Mouse (Mus musculus) adrenal gland, postnatal 14 days (tissue): ENCODE measurements around the gene Gzmg. TPM values are rescaled to one million over a fixed set of nuclear protein-coding genes. Genes with fewer than 3 reads are reported as not detected.
"Not testable (repeated sequence)": the region's sequence is repeated elsewhere in the genome, so short reads cannot be mapped to it uniquely, and the experiment has no call there.

ENCODE experiments used
- DNase-seq: peaks from one replicate; pipeline ENCODE4 v3.0.0; 2021; ENCODE audit warnings: mixed read lengths
- long read RNA-seq, 2 experiments: library from polyadenylated mRNA; stranded (forward); transcript quantifications; one replicate each; pipeline ENCODE4 v2.0.0; 2021
- total RNA-seq: library from RNA; stranded (reverse); gene quantifications from 2 replicates; pipeline ENCODE4 v1.2.3, GENCODE M21; 2021

Gene Gzmg
- total RNA-seq, result not detected in 2 replicates
- long read RNA-seq, experiment 1, result 0 reads
- long read RNA-seq, experiment 2, result 0 reads

DNA sequence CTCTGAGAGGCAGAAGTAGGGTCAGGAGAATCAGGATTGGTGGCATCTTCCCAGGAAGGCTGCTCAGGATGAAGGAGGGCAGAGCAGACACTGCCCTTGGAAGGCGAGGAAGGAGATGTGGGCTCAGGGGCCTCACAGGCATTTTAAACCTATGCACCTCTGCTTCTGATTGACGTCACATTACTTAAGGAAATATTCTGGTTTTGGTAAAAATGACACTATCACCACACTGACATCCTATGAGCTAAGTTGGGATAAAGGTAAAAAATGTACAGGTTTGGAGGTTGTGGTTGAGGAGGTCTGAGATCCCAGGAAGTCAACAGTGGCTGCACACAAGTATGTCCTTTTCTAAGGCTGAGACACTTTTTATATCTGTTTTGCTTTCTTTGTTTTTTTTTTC is at the start of gene Gzmg:
Gene Gzmg (minus strand): TSS at position 101 of the 400 bp plus-strand sequence.
- DNase-seq, result not testable (repeated sequence)

GRCm38 (mm10) chr14:56205613-56206012 is 46.2 kb upstream of the Gzmg start:
- no peak for DNase-seq

- DNase-seq, result peak; percentile 53
These were observed 45.6 kb upstream of the Gzmg start for GRCm38 (mm10) chr14:56205021-56205420.

GRCm38 (mm10) chr14:56203975-56204374 is 44.6 kb upstream of the Gzmg start:
- DNase-seq, result peak; percentile 81

DNA sequence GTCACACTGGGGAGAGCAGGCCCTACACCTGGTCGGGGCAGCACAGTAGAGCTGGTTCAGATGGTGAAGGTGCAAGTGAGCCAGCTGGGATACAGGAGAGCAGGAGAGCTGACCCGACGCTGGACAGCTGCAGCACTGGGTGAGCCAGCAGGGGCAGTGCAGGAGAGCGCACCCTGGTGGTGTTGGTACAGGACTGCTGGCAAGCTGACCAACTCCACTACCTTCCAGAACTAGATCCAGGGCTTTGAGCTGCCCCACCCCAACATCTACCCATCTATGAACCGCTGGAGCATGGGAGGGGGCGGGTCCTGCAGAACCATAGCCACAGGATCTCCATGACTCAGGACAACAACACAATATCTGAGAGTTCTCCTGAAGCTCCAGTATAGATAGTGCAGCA is 27.6 kb upstream of the Gzmg start:
- peak; percentile 32 for DNase-seq

- no peak for DNase-seq
These were observed 27.1 kb upstream of the Gzmg start for GRCm38 (mm10) chr14:56186521-56186920.

- DNase-seq, result peak; percentile 71
These were observed 18.3 kb upstream of the Gzmg start for GRCm38 (mm10) chr14:56177651-56178050.

DNA sequence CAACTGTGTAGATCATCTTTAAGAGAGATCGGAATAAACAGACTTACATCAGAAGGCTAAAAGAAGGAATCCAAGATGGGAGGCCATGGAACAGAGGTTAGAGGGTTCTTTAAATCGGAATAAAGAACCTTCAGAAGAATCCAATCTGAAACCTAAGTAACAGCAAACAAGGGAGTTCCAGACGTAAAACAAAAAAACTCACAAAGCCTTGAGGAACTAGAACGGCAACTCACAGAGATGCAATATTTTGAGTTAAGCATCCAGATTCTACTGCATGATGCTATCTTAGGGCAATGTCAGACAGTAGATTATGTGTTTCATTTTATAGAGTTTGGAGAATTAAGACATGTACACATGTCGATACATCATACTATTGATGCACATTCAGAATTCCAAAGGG is 15.1 kb upstream of the Gzmg start, which contains the start of gene Gzmn:
Gene Gzmn (minus strand): TSS at position 101 of the 400 bp plus-strand sequence.
- DNase-seq, result no peak

DNA sequence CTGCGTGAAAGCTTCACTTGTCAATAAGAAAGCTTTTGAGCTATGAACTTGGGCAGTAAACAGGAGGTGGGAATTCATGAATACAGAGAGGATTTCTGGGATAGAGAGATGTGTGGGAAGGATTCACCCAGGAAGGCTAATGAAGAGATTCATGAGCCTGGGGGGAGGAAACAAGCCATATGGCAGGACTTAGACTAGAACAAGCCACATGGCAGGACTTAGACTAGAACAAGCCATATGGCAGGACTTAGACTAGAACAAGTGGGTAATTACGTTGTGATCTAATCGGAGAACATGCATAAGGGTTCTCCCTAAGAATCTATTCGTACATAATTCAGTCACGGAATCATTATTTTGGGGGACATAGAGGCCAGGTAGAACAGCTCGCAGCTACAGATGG is 14.0 kb upstream of the Gzmg start:
- DNase-seq, result no peak

DNA sequence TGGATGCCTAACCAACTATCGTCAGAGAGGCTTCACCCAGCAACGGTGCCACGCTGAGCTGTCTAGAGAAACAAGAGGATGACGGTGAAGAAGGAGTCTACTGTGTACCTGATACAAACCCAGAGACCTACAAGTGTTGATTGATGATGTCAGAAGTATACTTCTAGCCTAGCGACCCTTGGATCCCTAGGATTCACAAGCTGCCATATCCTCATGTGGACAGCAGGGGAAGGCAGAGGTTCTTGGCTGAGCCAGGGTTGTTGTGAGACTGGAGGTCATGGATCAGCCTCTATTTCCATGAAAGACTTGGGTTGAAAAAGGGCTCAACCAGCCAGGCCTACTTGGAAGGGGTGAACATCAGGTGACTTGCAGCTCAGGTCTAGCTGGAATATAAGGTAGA is 13.4 kb upstream of the Gzmg start:
- no peak for DNase-seq

DNA sequence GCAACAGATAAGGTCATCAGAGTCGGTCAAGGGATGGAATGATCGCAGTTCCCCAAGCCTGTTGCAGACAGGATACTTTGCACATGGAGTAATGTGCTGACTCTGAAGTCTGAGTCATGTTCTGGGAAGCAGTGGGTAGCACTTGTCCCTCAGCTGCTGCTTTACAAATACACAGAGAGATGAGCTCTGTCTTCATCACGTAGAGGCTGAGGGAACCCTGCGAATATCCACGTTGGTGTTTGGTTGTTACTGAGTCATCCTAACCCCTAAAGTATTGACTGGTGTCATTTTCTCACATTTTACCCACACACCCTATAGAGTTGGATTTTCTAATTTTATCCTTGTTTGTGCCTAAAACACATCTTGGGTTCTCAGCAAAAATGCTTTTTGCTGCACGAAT is 8.6 kb upstream of the Gzmg start:
- no peak for DNase-seq

GRCm38 (mm10) chr14:56162109-56162508 is 2.7 kb upstream of the Gzmg start:
- no peak for DNase-seq

GRCm38 (mm10) chr14:56155340-56155739 is 4.0 kb downstream of the Gzmg start:
- DNase-seq, result no peak

DNA sequence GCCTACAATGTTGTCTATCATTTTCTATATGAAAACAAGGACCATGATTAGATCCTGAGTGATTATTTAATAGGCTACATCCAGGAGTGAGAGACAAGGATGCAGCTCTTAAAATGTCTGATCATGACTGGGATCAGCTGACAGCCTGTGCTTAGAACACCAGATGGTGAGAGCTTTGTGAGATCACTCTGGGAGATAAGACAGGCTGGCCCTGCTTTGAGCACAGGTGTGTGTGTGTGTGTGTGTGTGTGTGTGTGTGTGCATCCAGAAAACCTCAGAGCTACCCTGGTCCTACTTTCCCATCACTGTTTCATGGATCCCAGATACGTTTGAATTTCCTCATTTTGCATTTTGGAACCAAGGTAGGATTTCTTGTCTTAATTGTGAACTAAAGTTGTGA is 25.7 kb downstream of the Gzmg start:
- DNase-seq, result not testable (repeated sequence)

DNA sequence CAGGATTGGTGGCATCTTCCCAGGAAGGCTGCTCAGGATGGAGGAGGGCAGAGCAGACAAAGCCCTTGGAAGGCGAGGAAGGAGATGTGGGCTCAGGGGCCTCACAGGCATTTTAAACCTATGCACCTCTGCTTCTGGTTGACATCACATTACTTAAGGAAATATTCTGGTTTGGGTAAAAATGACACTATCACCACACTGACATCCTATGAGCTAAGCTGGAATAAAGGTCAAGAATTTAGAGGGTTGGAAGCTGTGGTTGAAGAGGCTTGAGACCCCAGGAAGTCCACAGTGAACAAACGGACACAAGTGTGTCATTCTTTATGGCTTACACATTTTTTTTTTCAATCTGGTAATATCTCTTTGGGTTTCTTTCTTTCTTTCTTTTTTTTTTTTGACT is 26.9 kb downstream of the Gzmg start, which contains the start of gene Gzmd:
Gene Gzmd (minus strand): TSS at position 101 of the 400 bp plus-strand sequence.
- not testable (repeated sequence) for DNase-seq

DNA sequence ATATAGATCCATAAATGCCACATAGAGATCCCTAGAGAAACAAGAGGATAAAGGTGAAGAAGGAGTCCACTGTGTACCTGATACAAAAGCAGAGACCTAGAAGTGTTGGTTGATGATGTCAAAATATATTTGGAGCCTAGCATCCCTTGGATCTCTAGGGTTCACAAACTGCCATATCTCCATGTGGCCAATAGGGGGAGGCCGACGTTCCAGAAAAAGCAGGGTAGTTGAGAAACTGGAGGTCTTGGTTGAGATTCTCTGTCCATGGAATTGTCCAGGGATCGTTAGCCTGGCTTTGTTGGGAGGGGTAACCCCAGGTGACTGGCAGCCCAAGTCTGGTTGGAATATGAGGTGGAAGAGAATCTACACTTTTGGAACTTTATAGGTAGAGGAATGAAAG is 31.0 kb downstream of the Gzmg start:
- DNase-seq, result peak; percentile 14

GRCm38 (mm10) chr14:56123516-56123915 is 35.9 kb downstream of the Gzmg start:
- DNase-seq, result peak; percentile 15

GRCm38 (mm10) chr14:56120525-56120924 is 38.9 kb downstream of the Gzmg start, which contains the start of gene Gzme:
Gzme (minus strand) TSS chr14:56120625.
- DNase-seq, result no peak

DNA sequence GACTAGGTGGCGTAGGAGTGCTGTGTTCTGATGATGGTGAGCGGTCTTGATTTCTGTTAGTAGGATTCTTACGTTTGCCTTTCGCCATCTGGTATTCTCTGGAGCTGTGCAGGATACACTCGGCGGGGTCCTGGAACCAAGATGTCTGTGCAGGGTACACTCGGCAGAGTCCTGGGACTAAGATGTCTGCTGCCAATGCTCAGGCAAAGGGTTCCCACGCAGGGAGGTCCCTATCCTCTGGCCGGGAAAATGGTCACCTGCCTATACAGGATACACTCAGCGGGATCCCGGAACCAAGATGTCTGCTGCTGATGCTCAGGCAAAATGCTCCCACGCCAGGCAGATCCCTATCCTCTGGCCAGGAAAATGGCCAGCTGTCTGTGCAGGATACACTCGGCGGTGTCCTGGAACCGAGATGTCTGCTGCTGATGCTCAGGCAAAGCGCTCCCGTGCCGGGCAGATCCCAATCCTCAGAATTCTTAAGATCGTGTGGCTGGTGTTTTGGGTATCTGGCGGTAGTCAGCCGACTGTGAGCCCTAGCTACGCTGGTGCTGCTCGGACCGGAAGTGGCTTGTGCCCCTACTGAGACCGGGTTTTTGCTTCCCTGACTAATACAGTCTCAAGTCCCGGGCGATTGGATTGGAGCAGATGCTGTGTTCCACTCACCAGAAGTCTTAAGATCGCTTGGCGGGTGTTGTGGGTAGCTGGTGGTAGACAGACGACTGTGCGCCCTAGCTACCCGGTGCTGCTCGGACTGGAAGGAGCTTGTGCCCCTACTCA is 43.7 kb downstream of the Gzmg start:
- DNase-seq, result not testable (repeated sequence)

Other genes starting within 250 kb of the Gzmg start
- 4.3 and 5.9 TPM in 2 replicates for gene Cma1, start 214.9 kb downstream of the Gzmg start, total RNA-seq
- 0.70 TPM in 1 of 2 replicates, not detected in the other for gene Cma2, start 208.6 kb downstream of the Gzmg start, total RNA-seq
- not detected in 2 replicates for gene Mcpt1, start 141.6 kb downstream of the Gzmg start, total RNA-seq
- gene Mcpt9, start 129.1 kb downstream of the Gzmg start, total RNA-seq, result not detected in 2 replicates
- gene Mcpt2, start 117.5 kb downstream of the Gzmg start, total RNA-seq, result not detected in 2 replicates
- gene Mcpt4, start 97.3 kb downstream of the Gzmg start, total RNA-seq, result 2.7 and 3.3 TPM in 2 replicates
- gene Mcpt8, start 74.3 kb downstream of the Gzmg start, total RNA-seq, result 0.70 TPM in 1 of 2 replicates, not detected in the other
- gene Ctsg, start 57.0 kb downstream of the Gzmg start, total RNA-seq, result 0.64 TPM in 1 of 2 replicates, not detected in the other
- not detected in 2 replicates for gene Gzme, start 39.0 kb downstream of the Gzmg start, total RNA-seq
- not detected in 2 replicates for gene Gzmd, start 27.0 kb downstream of the Gzmg start, total RNA-seq
- not detected in 2 replicates for gene Gzmn, start 15.0 kb upstream of the Gzmg start, total RNA-seq
- gene Gzmf, start 51.8 kb upstream of the Gzmg start, total RNA-seq, result not detected in 2 replicates
- gene Gzmc, start 75.1 kb upstream of the Gzmg start, total RNA-seq, result not detected in 2 replicates
- gene Gzmb, start 102.7 kb upstream of the Gzmg start, total RNA-seq, result 0.22 TPM in 1 of 2 replicates, not detected in the other
- 0.07 TPM in 1 of 2 replicates, not detected in the other for gene Atp12a, start 205.5 kb upstream of the Gzmg start, total RNA-seq
- 0.48 and 1.2 TPM in 2 replicates for gene Rnf17, start 243.0 kb upstream of the Gzmg start, total RNA-seq